Mouse (Mus musculus): ENCODE measurements around the gene Pcyt1a. TPM values are rescaled to one million over a fixed set of nuclear protein-coding genes. Genes with fewer than 3 reads are reported as not detected.

Pcyt1a gene
- total and polyA plus RNA-seq, 3 experiments: 17.0 to 25.7 (median 21.1) TPM

DNA sequence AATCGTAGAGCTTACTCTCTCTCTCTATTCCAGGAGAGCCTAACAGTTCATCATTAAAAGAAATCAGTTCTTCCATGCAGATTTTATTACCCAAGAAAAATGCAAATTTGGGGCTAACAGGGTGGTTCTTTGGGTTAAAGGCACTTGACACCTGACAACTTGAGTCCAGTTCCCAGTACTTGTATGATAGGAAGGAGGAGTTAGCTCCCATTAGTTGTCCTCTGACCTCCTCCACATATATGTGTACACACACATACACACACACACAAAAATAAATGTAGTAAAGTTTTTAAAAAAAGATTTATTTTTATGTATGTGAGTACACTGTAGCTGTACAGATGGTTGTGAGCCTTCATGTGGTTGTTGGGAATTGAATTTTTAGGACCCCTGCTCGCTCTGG lies 19.4 kb downstream of the Pcyt1a start:
- dilution Hi-C loops (cut with MboI; ENCODE audit: extremely low pct_ligation_motif_present, extremely low pct_unique_long_range_greater_than_20kb, low sequenced_read_pairs): no loop called here
- H3K9ac ChIP-seq (ENCODE audit: insufficient read depth, low read depth): no peak overlapping the region
- TF ChIP-seq RCOR1 (conservative IDR thresholded peaks at IDR 0.05; ENCODE audit: low read depth, low read length): no peak
- no peak for TF ChIP-seq ZC3H11A (IDR thresholded peaks at IDR 0.05; ENCODE audit: low read depth, low read length)
- TF ChIP-seq MAFK (IDR thresholded peaks at IDR 0.05; ENCODE audit: insufficient replicate concordance, low read length): no peak
- TF ChIP-seq SMC3 (IDR thresholded peaks at IDR 0.05; ENCODE audit: low read depth, low read length): no peak
- TF ChIP-seq POLR2A (IDR thresholded peaks at IDR 0.05; ENCODE audit: low read depth, low read length): no peak
- no peak for TF ChIP-seq KAT2A (IDR thresholded peaks at IDR 0.05; ENCODE audit: insufficient replicate concordance, low read length)
- H3K27me3 ChIP-seq (replicated peaks): no peaks in the 10 kb centered on the region
- in situ Hi-C loops (cut with MboI; ENCODE audit: low pct_ligation_motif_present, low pct_unique_long_range_greater_than_20kb, low sequenced_read_pairs): loop anchor here (25.0 kb wide), 1 partner anchor 188 kb away; the partner anchor contains the start of gene Smco1
- H3K79me2 ChIP-seq (replicated peaks; ENCODE audit: control insufficient read depth, extremely low read depth, insufficient read depth, poor library complexity, severe bottlenecking): no peaks in the 10 kb centered on the region; the same call in 1 of the 2 replicates
- H3K9me3 ChIP-seq (replicated peaks; ENCODE audit: low read length): no peaks in the 10 kb centered on the region
- H3K36me3 ChIP-seq (replicated peaks in 1 of 2; ENCODE audit: control insufficient read depth in 1 of 2, insufficient read depth in 1 of 2, low read length in 1 of 2): peaks cover 5 to 31% of the 10 kb centered on the region in 2 experiments
- H3K4me2 ChIP-seq (ENCODE audit: insufficient read depth, low read depth, poor library complexity, severe bottlenecking): no peak overlapping the region
- DNase-seq (ENCODE audit: extremely low read depth): no peak
- H3K4me3 ChIP-seq (replicated peaks in 1 of 3; ENCODE audit: low read depth in 2 of 3, low read length in 2 of 3, poor library complexity in 1 of 3): no peak overlapping the region
- H3K27ac ChIP-seq (ENCODE audit: insufficient read depth, low read depth): no peak overlapping the region
- H3K4me1 ChIP-seq (ENCODE audit: control insufficient read depth in 1 of 2, insufficient read depth in 2 of 2): peaks cover 0 to 6% of the 10 kb centered on the region in 2 experiments; a peak in 1 of 4 replicates

DNA sequence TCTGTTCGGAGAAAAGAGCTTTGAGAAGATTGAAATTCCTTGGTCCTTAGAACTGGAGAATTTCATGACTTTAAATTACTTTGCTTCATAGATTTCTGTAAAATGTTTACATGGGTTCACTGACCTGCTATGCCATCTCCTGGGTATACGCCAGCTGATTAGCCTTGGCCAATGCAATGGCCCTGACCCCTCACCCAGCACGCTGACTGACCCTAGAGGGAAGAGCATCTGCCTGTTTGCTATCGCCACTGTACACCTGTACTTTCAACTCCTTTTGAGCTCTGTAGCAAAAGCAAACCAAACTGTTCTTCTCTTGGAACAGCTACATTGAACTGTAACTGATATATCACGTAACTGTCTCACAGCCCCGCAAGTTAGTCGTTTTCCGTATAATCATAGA lies 22.4 kb downstream of the Pcyt1a start:
- Histone ChIP-seq H3K36me3 (replicated peaks in 1 of 2; ENCODE audit: control insufficient read depth in 1 of 2, insufficient read depth in 1 of 2, low read length in 1 of 2) (peaks cover 12 to 42% of the 10 kb centered on the region in 2 experiments), H3K27ac (ENCODE audit: insufficient read depth, low read depth) (no peak overlapping the region), H3K4me2 (ENCODE audit: insufficient read depth, low read depth, poor library complexity, severe bottlenecking) (no peak overlapping the region)

DNA sequence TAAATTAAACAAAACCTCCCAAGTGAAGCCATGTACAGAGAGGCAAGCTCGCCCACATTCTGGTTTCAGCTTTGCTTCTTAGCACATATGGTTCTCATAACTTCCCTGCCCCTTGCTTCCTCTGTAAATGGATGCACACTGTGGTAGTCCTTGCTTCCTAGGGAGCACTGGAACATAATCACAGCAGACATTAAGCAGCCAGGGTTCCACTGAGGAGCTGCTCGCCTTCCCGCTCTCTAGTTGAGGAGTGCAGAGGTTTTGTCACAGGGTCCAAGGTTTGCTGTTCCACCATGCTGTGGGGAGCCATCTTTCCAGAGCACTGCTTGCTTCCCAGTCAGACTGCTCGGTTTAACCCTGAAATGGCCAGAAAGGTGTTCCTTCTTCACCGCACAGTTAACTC lies 23.9 kb downstream of the Pcyt1a start:
- peaks cover 12 to 46% of the 10 kb centered on the region in 2 experiments for H3K36me3 ChIP-seq (replicated peaks in 1 of 2; ENCODE audit: control insufficient read depth in 1 of 2, insufficient read depth in 1 of 2, low read length in 1 of 2)
- no peak overlapping the region for H3K4me3 ChIP-seq (replicated peaks in 1 of 3; ENCODE audit: low read depth in 2 of 3, low read length in 2 of 3, poor library complexity in 1 of 3)
- no peak for DNase-seq (ENCODE audit: extremely low read depth)
- H3K4me1 ChIP-seq (ENCODE audit: control insufficient read depth in 1 of 2, insufficient read depth in 2 of 2): peaks cover 2 to 12% of the 10 kb centered on the region in 2 experiments; a peak in 2 of 4 replicates
- no peak overlapping the region for H3K9ac ChIP-seq (ENCODE audit: insufficient read depth, low read depth)
- TF ChIP-seq MXI1 (IDR thresholded peaks at IDR 0.05; ENCODE audit: low read depth, low read length) (no peak), USF1 (IDR thresholded peaks at IDR 0.05; ENCODE audit: low read depth, low read length) (no peak), JUND (conservative IDR thresholded peaks at IDR 0.05; ENCODE audit: low read depth, low read length) (no peak), NELFE (IDR thresholded peaks at IDR 0.05; ENCODE audit: low read depth, low read length) (no peak), ZC3H11A (IDR thresholded peaks at IDR 0.05; ENCODE audit: low read depth, low read length) (no peak), ZNF384 (IDR thresholded peaks at IDR 0.05; ENCODE audit: low read depth, low read length) (no peak), POLR2AphosphoS2 (IDR thresholded peaks at IDR 0.05; ENCODE audit: low read depth, low read length) (no peak), PAX5 (IDR thresholded peaks at IDR 0.05; ENCODE audit: low read length) (no peak), MAFK (IDR thresholded peaks at IDR 0.05; ENCODE audit: insufficient replicate concordance, low read length) (no peak)
- dilution Hi-C loops (cut with MboI; ENCODE audit: extremely low pct_ligation_motif_present, extremely low pct_unique_long_range_greater_than_20kb, low sequenced_read_pairs): no loop called here
- H3K27me3 ChIP-seq (replicated peaks): no peaks in the 10 kb centered on the region
- H3K9me3 ChIP-seq (replicated peaks; ENCODE audit: low read length): no peaks in the 10 kb centered on the region
- H3K4me2 ChIP-seq (ENCODE audit: insufficient read depth, low read depth, poor library complexity, severe bottlenecking): no peak overlapping the region
- H3K27ac ChIP-seq (ENCODE audit: insufficient read depth, low read depth): no peak overlapping the region
- in situ Hi-C loops (cut with MboI; ENCODE audit: low pct_ligation_motif_present, low pct_unique_long_range_greater_than_20kb, low sequenced_read_pairs): loop anchor here (25.0 kb wide), 1 partner anchor 192 kb away; the partner anchor contains the start of gene Smco1
- no peaks in the 10 kb centered on the region; the same call in 1 of the 2 replicates for H3K79me2 ChIP-seq (replicated peaks; ENCODE audit: control insufficient read depth, extremely low read depth, insufficient read depth, poor library complexity, severe bottlenecking)

More for the DNA sequence above, 22.4 kb downstream of the Pcyt1a start:
- DNase-seq (ENCODE audit: extremely low read depth): no peak
- Histone ChIP-seq H3K79me2 (replicated peaks; ENCODE audit: control insufficient read depth, extremely low read depth, insufficient read depth, poor library complexity, severe bottlenecking) (no peaks in the 10 kb centered on the region; the same call in 1 of the 2 replicates), H3K4me3 (replicated peaks in 1 of 3; ENCODE audit: low read depth in 2 of 3, low read length in 2 of 3, poor library complexity in 1 of 3) (no peak overlapping the region), H3K9ac (ENCODE audit: insufficient read depth, low read depth) (no peak overlapping the region), H3K27me3 (replicated peaks) (no peaks in the 10 kb centered on the region), H3K4me1 (ENCODE audit: control insufficient read depth in 1 of 2, insufficient read depth in 2 of 2) (peaks cover 2 to 12% of the 10 kb centered on the region in 2 experiments; a peak in 2 of 4 replicates), H3K9me3 (replicated peaks; ENCODE audit: low read length) (no peaks in the 10 kb centered on the region)
- dilution Hi-C loops (cut with MboI; ENCODE audit: extremely low pct_ligation_motif_present, extremely low pct_unique_long_range_greater_than_20kb, low sequenced_read_pairs) (no loop called here), in situ Hi-C loops (cut with MboI; ENCODE audit: low pct_ligation_motif_present, low pct_unique_long_range_greater_than_20kb, low sequenced_read_pairs) (loop anchor here (25.0 kb wide), 1 partner anchor 191 kb away; the partner anchor contains the start of gene Smco1)
- no peak for TF ChIP-seq ZMIZ1 (IDR thresholded peaks at IDR 0.05; ENCODE audit: low read depth, low read length)
- TF ChIP-seq IRF4 (IDR thresholded peaks at IDR 0.05; ENCODE audit: low read depth, low read length): no peak
- no peak for TF ChIP-seq BHLHE40 (IDR thresholded peaks at IDR 0.05; ENCODE audit: low read depth, low read length)
- no peak for TF ChIP-seq NRF1 (IDR thresholded peaks at IDR 0.05; ENCODE audit: low read depth, low read length)
- TF ChIP-seq ZNF384 (IDR thresholded peaks at IDR 0.05; ENCODE audit: low read depth, low read length): no peak
- TF ChIP-seq TCF12 (IDR thresholded peaks at IDR 0.05; ENCODE audit: low read depth, low read length): no peak
- no peak for TF ChIP-seq SIN3A (IDR thresholded peaks at IDR 0.05; ENCODE audit: low read length)
- TF ChIP-seq PAX5 (IDR thresholded peaks at IDR 0.05; ENCODE audit: low read length): no peak
- TF ChIP-seq JUND (conservative IDR thresholded peaks at IDR 0.05; ENCODE audit: low read depth, low read length): no peak
- TF ChIP-seq POLR2A (IDR thresholded peaks at IDR 0.05; ENCODE audit: low read depth, low read length): no peak
- TF ChIP-seq KAT2A (IDR thresholded peaks at IDR 0.05; ENCODE audit: insufficient replicate concordance, low read length): no peak
- no peak for TF ChIP-seq ZKSCAN1 (IDR thresholded peaks at IDR 0.05; ENCODE audit: borderline replicate concordance, low read depth, low read length)
- no peak for TF ChIP-seq GABPA (IDR thresholded peaks at IDR 0.05; ENCODE audit: insufficient replicate concordance, low read depth, low read length)
